8 mouse cellular contexts compared by ENCODE assay signal in genomic region chr17:35725286-35726232, GRCm38 (mm10). TPM values are rescaled to one million over a fixed set of nuclear protein-coding genes. Genes with fewer than 3 reads are reported as not detected.
DNase-seq lines count a peak whose midpoint lies in the region; ATAC-seq and TF ChIP-seq lines count a peak whose summit lies in the region.

No protein-coding gene starts in this region.

- H3K9me3 ChIP-seq in G1E (replicated peaks) = no peaks in the 10 kb centered on the region
- H3K9me3 ChIP-seq in lung, embryonic 16.5 days (ENCODE audit: control insufficient read depth, low read length) = no peaks in the 10 kb centered on the region

- peak overlapping the region; percentile 56 for H3K27ac ChIP-seq in lung, embryonic 16.5 days (ENCODE audit: low read length)

- H3K27me3 ChIP-seq in G1E (ENCODE audit: insufficient read depth, low read length) = peaks cover 47% of the 10 kb centered on the region
- H3K27me3 ChIP-seq in lung, embryonic 16.5 days (ENCODE audit: control insufficient read depth, insufficient read depth, low read depth, low read length) = no peaks in the 10 kb centered on the region; the same call in 1 of the 2 replicates

- no peak overlapping the region for H3K4me3 ChIP-seq in G1E (ENCODE audit: low read depth, low read length)
- peak overlapping the region; percentile 23 for H3K4me3 ChIP-seq in lung, embryonic 16.5 days (ENCODE audit: low read length)

- ATAC-seq in G1E (ENCODE audit: extremely low read depth, insufficient number of reproducible peaks, low FRiP score, poor library complexity, severe bottlenecking) = no peak
- peak; percentile 80 to 92 for ATAC-seq in hematopoietic stem cell, adult 5-6 weeks (replicated peaks in 1 of 2; ENCODE audit: insufficient read depth in 1 of 2, low FRiP score in 2 of 2, low TSS enrichment in 1 of 2, low read depth in 1 of 2, poor library complexity in 2 of 2, severe bottlenecking in 2 of 2)
- ATAC-seq in lung, embryonic 16.5 days (ENCODE audit: low read depth) = peak; percentile 91

- DNase-seq in G1E (ENCODE audit: low spot score) = peak; percentile 48
- DNase-seq in cerebellum, adult 8-10 months = peak; percentile 96
- DNase-seq in forelimb bud, embryonic 11.5 days (ENCODE audit: low read depth, low spot score) = peak; percentile 85
- peak; percentile 94 for DNase-seq in layer of hippocampus, adult 9-10 months (ENCODE audit: low spot score)
- DNase-seq in ovary, postnatal 14 days (ENCODE audit: low spot score) = peak; percentile 98
- DNase-seq in thymus, postnatal 14 days = peak; percentile 88

- H3K36me3 ChIP-seq in G1E (replicated peaks) = no peaks in the 10 kb centered on the region
- H3K36me3 ChIP-seq in lung, embryonic 16.5 days (ENCODE audit: control insufficient read depth, insufficient read depth, low read length) = no peaks in the 10 kb centered on the region

- WGBS in lung, embryonic 16.5 days = 19% methylated on average over 21 of the region's 21 CpGs

- H3K4me2 ChIP-seq in lung, embryonic 16.5 days (ENCODE audit: low read depth, low read length) = peak overlapping the region; percentile 44

- peak overlapping the region; percentile 58 for H3K9ac ChIP-seq in lung, embryonic 16.5 days (ENCODE audit: low read length)

- peak; percentile 100 for TF ChIP-seq CTCF in G1E (IDR thresholded peaks at IDR 0.05; ENCODE audit: low read depth, low read length)

- peaks cover 5% of the 10 kb centered on the region; the same call in 1 of the 2 replicates for H3K4me1 ChIP-seq in G1E (ENCODE audit: insufficient read depth, low read depth, low read length)
- H3K4me1 ChIP-seq in lung, embryonic 16.5 days (replicated peaks; ENCODE audit: control insufficient read depth, insufficient read depth, low read length) = peaks cover 12% of the 10 kb centered on the region

RNA-seq across cellular contexts. Expression of gene Ddr1, which starts 21.1 kb away (rescaled TPM):
- total RNA-seq in G1E (2014; fragmentation: Nextera tagmentation) = not detected in 2 replicates
- 0.06 TPM in 1 of 2 replicates, not detected in the other for total RNA-seq in G1E (2017)
- polyA plus RNA-seq in G1E (2012) = 0.04 and 0.06 TPM in 2 replicates
- total RNA-seq in hematopoietic stem cell, adult 5-6 weeks (2017) = 0.75 TPM in 1 of 2 replicates, not detected in the other
- polyA plus RNA-seq in lung, embryonic 16.5 days (2015; fragmentation: Nextera tagmentation; extraction: Ambion mirVana) = 50.5 and 51.3 TPM in 2 replicates

RNA-seq across cellular contexts. Expression of gene Gtf2h4, which starts 52.0 kb away (rescaled TPM):
- total RNA-seq in G1E (2014; fragmentation: Nextera tagmentation) = 33.4 and 45.3 TPM in 2 replicates
- total RNA-seq in G1E (2017) = 22.7 and 29.5 TPM in 2 replicates
- polyA plus RNA-seq in G1E (2012) = 26.4 and 27.1 TPM in 2 replicates
- total RNA-seq in hematopoietic stem cell, adult 5-6 weeks (2017) = 14.1 and 17.3 TPM in 2 replicates
- polyA plus RNA-seq in lung, embryonic 16.5 days (2015; fragmentation: Nextera tagmentation; extraction: Ambion mirVana) = 47.5 and 48.0 TPM in 2 replicates

RNA-seq across cellular contexts. Expression of gene Vars2, which starts 58.2 kb away (rescaled TPM):
- total RNA-seq in G1E (2014; fragmentation: Nextera tagmentation) = 23.8 and 24.6 TPM in 2 replicates
- total RNA-seq in G1E (2017) = 10.8 and 11.0 TPM in 2 replicates
- polyA plus RNA-seq in G1E (2012) = 93.9 and 135 TPM in 2 replicates
- 11.3 and 12.6 TPM in 2 replicates for total RNA-seq in hematopoietic stem cell, adult 5-6 weeks (2017)
- polyA plus RNA-seq in lung, embryonic 16.5 days (2015; fragmentation: Nextera tagmentation; extraction: Ambion mirVana) = 22.8 and 25.4 TPM in 2 replicates

Comparison
In these comparisons a context has a peak if more than half of its experiments do, and no peak if none do; other contexts are left out.
1. DNase-seq: peak in every context shown above with its lines; median percentile 98 in ovary, postnatal 14 days; 96 in cerebellum, adult 8-10 months; 94 in layer of hippocampus, adult 9-10 months; 88 in thymus, postnatal 14 days; 85 in forelimb bud, embryonic 11.5 days; 48 in G1E.